Mouse (Mus musculus): ENCODE measurements at regions not wholly inside any gene's neighbourhood (a gene's known extent, or its start where the extent isn't known, plus 50 kb on each side); places are given as distances from the start of the nearest gene placed in this dataset.

GRCm38 (mm10) chr5:41563441-41563840 is 144.5 kb downstream of the Rab28 start:
- no peaks in the 10 kb centered on the region for H3K9me3 ChIP-seq (ENCODE audit: control insufficient read depth, low read depth, low read length)
- H3K9ac ChIP-seq (replicated peaks; ENCODE audit: low read depth, low read length), result no peak overlapping the region
- no peaks in the 10 kb centered on the region for H3K4me1 ChIP-seq (ENCODE audit: control insufficient read depth, insufficient read depth, low read length)
- H3K36me3 ChIP-seq (ENCODE audit: control insufficient read depth, insufficient read depth, low read length), result no peaks in the 10 kb centered on the region
- no peak overlapping the region for H3K4me3 ChIP-seq (ENCODE audit: low read depth, low read length)
- WGBS, result 63% methylated on average over 4 of the region's 4 CpGs
- no peak overlapping the region for H3K4me2 ChIP-seq (replicated peaks; ENCODE audit: low read depth, low read length)
- no peaks in the 10 kb centered on the region for H3K27me3 ChIP-seq (ENCODE audit: control insufficient read depth, insufficient read depth, low read length)
- no peak for ATAC-seq (ENCODE audit: insufficient number of reproducible peaks, insufficient read depth, low FRiP score, low read depth)
- H3K27ac ChIP-seq (ENCODE audit: low read length), result no peak overlapping the region

GRCm38 (mm10) chr5:41562299-41562698 is 145.7 kb downstream of the Rab28 start:
- no peak overlapping the region for H3K4me2 ChIP-seq (replicated peaks; ENCODE audit: low read depth, low read length)
- 46% methylated on average over 1 of the region's 1 CpGs for WGBS
- no peak overlapping the region for H3K4me3 ChIP-seq (ENCODE audit: low read depth, low read length)
- no peak for ATAC-seq (ENCODE audit: insufficient number of reproducible peaks, insufficient read depth, low FRiP score, low read depth)
- H3K9ac ChIP-seq (replicated peaks; ENCODE audit: low read depth, low read length), result no peak overlapping the region
- no peaks in the 10 kb centered on the region for H3K36me3 ChIP-seq (ENCODE audit: control insufficient read depth, insufficient read depth, low read length)
- no peaks in the 10 kb centered on the region for H3K4me1 ChIP-seq (ENCODE audit: control insufficient read depth, insufficient read depth, low read length)
- no peaks in the 10 kb centered on the region for H3K27me3 ChIP-seq (ENCODE audit: control insufficient read depth, insufficient read depth, low read length)
- no peaks in the 10 kb centered on the region for H3K9me3 ChIP-seq (ENCODE audit: control insufficient read depth, low read depth, low read length)
- no peak overlapping the region for H3K27ac ChIP-seq (ENCODE audit: low read length)

GRCm38 (mm10) chr5:41556700-41557309 is 151.2 kb downstream of the Rab28 start:
- Histone ChIP-seq H3K4me1 (ENCODE audit: control insufficient read depth, insufficient read depth, low read length) (no peaks in the 10 kb centered on the region), H3K36me3 (ENCODE audit: control insufficient read depth, insufficient read depth, low read length) (no peaks in the 10 kb centered on the region), H3K27me3 (ENCODE audit: control insufficient read depth, insufficient read depth, low read length) (no peaks in the 10 kb centered on the region), H3K9ac (replicated peaks; ENCODE audit: low read depth, low read length) (no peak overlapping the region; the same call in 1 of the 2 replicates), H3K9me3 (ENCODE audit: control insufficient read depth, low read depth, low read length) (no peaks in the 10 kb centered on the region), H3K27ac (ENCODE audit: low read length) (no peak overlapping the region; the same call in 1 of the 2 replicates), H3K4me2 (replicated peaks; ENCODE audit: low read depth, low read length) (peak overlapping the region; percentile 55), H3K4me3 (ENCODE audit: low read depth, low read length) (peak overlapping the region; percentile 15)
- ATAC-seq (ENCODE audit: insufficient number of reproducible peaks, insufficient read depth, low FRiP score, low read depth), result peak; percentile 61; the same call in 1 of the 2 replicates
- 13% methylated on average over 24 of the region's 24 CpGs for WGBS

GRCm38 (mm10) chr5:41554312-41554711 is 153.6 kb downstream of the Rab28 start:
- Histone ChIP-seq H3K9me3 (ENCODE audit: control insufficient read depth, low read depth, low read length) (no peaks in the 10 kb centered on the region), H3K27me3 (ENCODE audit: control insufficient read depth, insufficient read depth, low read length) (no peaks in the 10 kb centered on the region), H3K36me3 (ENCODE audit: control insufficient read depth, insufficient read depth, low read length) (no peaks in the 10 kb centered on the region), H3K4me2 (replicated peaks; ENCODE audit: low read depth, low read length) (no peak overlapping the region), H3K4me1 (ENCODE audit: control insufficient read depth, insufficient read depth, low read length) (no peaks in the 10 kb centered on the region), H3K9ac (replicated peaks; ENCODE audit: low read depth, low read length) (no peak overlapping the region), H3K27ac (ENCODE audit: low read length) (no peak overlapping the region), H3K4me3 (ENCODE audit: low read depth, low read length) (no peak overlapping the region)
- 77% methylated on average over 3 of the region's 3 CpGs for WGBS
- ATAC-seq (ENCODE audit: insufficient number of reproducible peaks, insufficient read depth, low FRiP score, low read depth), result no peak

- WGBS, result 65% methylated on average over 2 of the region's 2 CpGs
- no peak overlapping the region for H3K9ac ChIP-seq (replicated peaks; ENCODE audit: low read depth, low read length)
- no peak for ATAC-seq (ENCODE audit: insufficient number of reproducible peaks, insufficient read depth, low FRiP score, low read depth)
- no peak overlapping the region for H3K4me2 ChIP-seq (replicated peaks; ENCODE audit: low read depth, low read length)
- no peaks in the 10 kb centered on the region for H3K4me1 ChIP-seq (ENCODE audit: control insufficient read depth, insufficient read depth, low read length)
- H3K36me3 ChIP-seq (ENCODE audit: control insufficient read depth, insufficient read depth, low read length), result no peaks in the 10 kb centered on the region
- no peak overlapping the region for H3K27ac ChIP-seq (ENCODE audit: low read length)
- H3K4me3 ChIP-seq (ENCODE audit: low read depth, low read length), result no peak overlapping the region
- H3K27me3 ChIP-seq (ENCODE audit: control insufficient read depth, insufficient read depth, low read length), result no peaks in the 10 kb centered on the region
- H3K9me3 ChIP-seq (ENCODE audit: control insufficient read depth, low read depth, low read length), result no peaks in the 10 kb centered on the region
These were observed 157.9 kb downstream of the Rab28 start for GRCm38 (mm10) chr5:41550063-41550462.

GRCm38 (mm10) chr5:41546909-41547308 is 161.0 kb downstream of the Rab28 start:
- Histone ChIP-seq H3K36me3 (ENCODE audit: control insufficient read depth, insufficient read depth, low read length) (no peaks in the 10 kb centered on the region), H3K9ac (replicated peaks; ENCODE audit: low read depth, low read length) (no peak overlapping the region), H3K4me1 (ENCODE audit: control insufficient read depth, insufficient read depth, low read length) (no peaks in the 10 kb centered on the region), H3K9me3 (ENCODE audit: control insufficient read depth, low read depth, low read length) (no peaks in the 10 kb centered on the region), H3K4me3 (ENCODE audit: low read depth, low read length) (no peak overlapping the region), H3K27me3 (ENCODE audit: control insufficient read depth, insufficient read depth, low read length) (no peaks in the 10 kb centered on the region), H3K4me2 (replicated peaks; ENCODE audit: low read depth, low read length) (no peak overlapping the region), H3K27ac (ENCODE audit: low read length) (no peak overlapping the region)
- WGBS, result 16% methylated on average over 4 of the region's 4 CpGs
- ATAC-seq (ENCODE audit: insufficient number of reproducible peaks, insufficient read depth, low FRiP score, low read depth), result peak; percentile 74; the same call in 1 of the 2 replicates

GRCm38 (mm10) chr5:41540789-41541188 is 167.2 kb downstream of the Rab28 start:
- no peak overlapping the region for H3K4me3 ChIP-seq (ENCODE audit: low read depth, low read length)
- H3K4me1 ChIP-seq (ENCODE audit: control insufficient read depth, insufficient read depth, low read length), result no peaks in the 10 kb centered on the region
- no peak overlapping the region for H3K9ac ChIP-seq (replicated peaks; ENCODE audit: low read depth, low read length)
- H3K36me3 ChIP-seq (ENCODE audit: control insufficient read depth, insufficient read depth, low read length), result no peaks in the 10 kb centered on the region
- H3K4me2 ChIP-seq (replicated peaks; ENCODE audit: low read depth, low read length), result no peak overlapping the region
- H3K27ac ChIP-seq (ENCODE audit: low read length), result no peak overlapping the region
- H3K9me3 ChIP-seq (ENCODE audit: control insufficient read depth, low read depth, low read length), result no peaks in the 10 kb centered on the region
- no peaks in the 10 kb centered on the region for H3K27me3 ChIP-seq (ENCODE audit: control insufficient read depth, insufficient read depth, low read length)
- WGBS, result 26% methylated on average over 1 of the region's 1 CpGs
- no peak for ATAC-seq (ENCODE audit: insufficient number of reproducible peaks, insufficient read depth, low FRiP score, low read depth)

- Histone ChIP-seq H3K27ac (ENCODE audit: low read length) (no peak overlapping the region), H3K4me2 (replicated peaks; ENCODE audit: low read depth, low read length) (no peak overlapping the region), H3K4me3 (ENCODE audit: low read depth, low read length) (no peak overlapping the region), H3K4me1 (ENCODE audit: control insufficient read depth, insufficient read depth, low read length) (no peaks in the 10 kb centered on the region; the same call in 1 of the 2 replicates), H3K36me3 (ENCODE audit: control insufficient read depth, insufficient read depth, low read length) (no peaks in the 10 kb centered on the region), H3K9me3 (ENCODE audit: control insufficient read depth, low read depth, low read length) (no peaks in the 10 kb centered on the region), H3K27me3 (ENCODE audit: control insufficient read depth, insufficient read depth, low read length) (no peaks in the 10 kb centered on the region), H3K9ac (replicated peaks; ENCODE audit: low read depth, low read length) (no peak overlapping the region)
- WGBS, result 39% methylated on average over 2 of the region's 2 CpGs
- peak; percentile 57; the same call in 1 of the 2 replicates for ATAC-seq (ENCODE audit: insufficient number of reproducible peaks, insufficient read depth, low FRiP score, low read depth)
These were observed 173.4 kb downstream of the Rab28 start for GRCm38 (mm10) chr5:41534598-41534997.
